Mouse (Mus musculus): Measurements from ENCODE around the gene Olfr1014. TPM values are rescaled to one million over a fixed set of nuclear protein-coding genes. Genes with fewer than 3 reads are reported as not detected.

Gene Olfr1014
- total RNA-seq (2021), result not detected
- not detected in 2 replicates for polyA plus RNA-seq (2012; rRNA removed)
- long read RNA-seq, result 0 reads

- DNase-seq, result no peak
Measured at GRCm38 (mm10) chr2:85772413-85772812, at the start of gene Olfr1014. TSS of gene Olfr1014 (plus strand) at chr2:85772713.

GRCm38 (mm10) chr2:85725793-85726192 is 46.7 kb upstream of the Olfr1014 start:
- peak; percentile 5 for DNase-seq

GRCm38 (mm10) chr2:85753822-85754221 is 18.7 kb upstream of the Olfr1014 start:
- DNase-seq, result no peak

GRCm38 (mm10) chr2:85762666-85763065 is 9.8 kb upstream of the Olfr1014 start, which contains the start of gene Olfr1012:
TSS of gene Olfr1012 (minus strand) at chr2:85762766.
- DNase-seq, result no peak

- DNase-seq, result no peak
Measured at GRCm38 (mm10) chr2:85766798-85767197, 5.7 kb upstream of the Olfr1014 start, which contains the start of gene Olfr1013. TSS of gene Olfr1013 (plus strand) at chr2:85767098.

- DNase-seq, result no peak
Measured at GRCm38 (mm10) chr2:85781717-85782116, 9.2 kb downstream of the Olfr1014 start, which contains the start of gene Olfr1015. TSS of gene Olfr1015 (plus strand) at chr2:85782017.

GRCm38 (mm10) chr2:85792331-85792730 is 19.8 kb downstream of the Olfr1014 start:
- no peak for DNase-seq

- no peak for DNase-seq
Measured at GRCm38 (mm10) chr2:85802444-85802843, 29.9 kb downstream of the Olfr1014 start, which contains the start of gene Olfr1016. TSS of gene Olfr1016 (minus strand) at chr2:85802544.

- DNase-seq, result no peak
Measured at GRCm38 (mm10) chr2:85804501-85804900, 32.0 kb downstream of the Olfr1014 start.

- DNase-seq, result no peak
Measured at GRCm38 (mm10) chr2:85818179-85818578, 45.7 kb downstream of the Olfr1014 start, which contains the start of gene Olfr1018. TSS of gene Olfr1018 (plus strand) at chr2:85818479.

Other genes starting within 250 kb of the Olfr1014 start
- gene Olfr996, start 193.5 kb upstream of the Olfr1014 start, total RNA-seq (2021), result not detected
- 0.13 and 0.16 TPM in 2 replicates for gene Olfr996, start 193.5 kb upstream of the Olfr1014 start, polyA plus RNA-seq (2012; rRNA removed)
- gene Olfr998, start 183.8 kb upstream of the Olfr1014 start, total RNA-seq (2021), result not detected
- gene Olfr998, start 183.8 kb upstream of the Olfr1014 start, polyA plus RNA-seq (2012; rRNA removed), result not detected in 2 replicates
- not detected for gene Olfr1000, start 160.8 kb upstream of the Olfr1014 start, total RNA-seq (2021)
- gene Olfr1000, start 160.8 kb upstream of the Olfr1014 start, polyA plus RNA-seq (2012; rRNA removed), result not detected in 2 replicates
- gene Olfr1002, start 122.0 kb upstream of the Olfr1014 start, total RNA-seq (2021), result not detected
- gene Olfr1002, start 122.0 kb upstream of the Olfr1014 start, polyA plus RNA-seq (2012; rRNA removed), result not detected in 2 replicates
- gene Olfr154, start 108.3 kb upstream of the Olfr1014 start, total RNA-seq (2021), result not detected
- gene Olfr154, start 108.3 kb upstream of the Olfr1014 start, polyA plus RNA-seq (2012; rRNA removed), result not detected in 2 replicates
- gene Olfr1006, start 93.9 kb upstream of the Olfr1014 start, total RNA-seq (2021), result not detected
- not detected in 2 replicates for gene Olfr1006, start 93.9 kb upstream of the Olfr1014 start, polyA plus RNA-seq (2012; rRNA removed)
- not detected for gene Olfr1008, start 83.3 kb upstream of the Olfr1014 start, total RNA-seq (2021)
- gene Olfr1008, start 83.3 kb upstream of the Olfr1014 start, polyA plus RNA-seq (2012; rRNA removed), result not detected in 2 replicates
- gene Olfr1009, start 57.3 kb upstream of the Olfr1014 start, total RNA-seq (2021), result under 1 TPM in 1 of 2 experiments, not detected in 1; 0.07 TPM
- not detected in 2 replicates for gene Olfr1009, start 57.3 kb upstream of the Olfr1014 start, polyA plus RNA-seq (2012; rRNA removed)
- not detected for gene Olfr1012, start 9.9 kb upstream of the Olfr1014 start, total RNA-seq (2021)
- not detected in 2 replicates for gene Olfr1012, start 9.9 kb upstream of the Olfr1014 start, polyA plus RNA-seq (2012; rRNA removed)
- gene Olfr1013, start 5.6 kb upstream of the Olfr1014 start, total RNA-seq (2021), result under 1 TPM in 1 of 2 experiments, not detected in 1; 0.21 TPM
- gene Olfr1013, start 5.6 kb upstream of the Olfr1014 start, polyA plus RNA-seq (2012; rRNA removed), result not detected in 2 replicates
- gene Olfr1015, start 9.3 kb downstream of the Olfr1014 start, total RNA-seq (2021), result not detected
- gene Olfr1015, start 9.3 kb downstream of the Olfr1014 start, polyA plus RNA-seq (2012; rRNA removed), result not detected in 2 replicates
- not detected for gene Olfr1016, start 29.8 kb downstream of the Olfr1014 start, total RNA-seq (2021)
- not detected in 2 replicates for gene Olfr1016, start 29.8 kb downstream of the Olfr1014 start, polyA plus RNA-seq (2012; rRNA removed)
- gene Olfr1018, start 45.8 kb downstream of the Olfr1014 start, total RNA-seq (2021), result not detected
- not detected in 2 replicates for gene Olfr1018, start 45.8 kb downstream of the Olfr1014 start, polyA plus RNA-seq (2012; rRNA removed)
- not detected for gene Olfr1019, start 72.8 kb downstream of the Olfr1014 start, total RNA-seq (2021)
- not detected in 2 replicates for gene Olfr1019, start 72.8 kb downstream of the Olfr1014 start, polyA plus RNA-seq (2012; rRNA removed)
- not detected for gene Olfr1020, start 74.3 kb downstream of the Olfr1014 start, total RNA-seq (2021)
- gene Olfr1020, start 74.3 kb downstream of the Olfr1014 start, polyA plus RNA-seq (2012; rRNA removed), result not detected in 2 replicates
- not detected for gene Olfr1022, start 95.9 kb downstream of the Olfr1014 start, total RNA-seq (2021)
- gene Olfr1022, start 95.9 kb downstream of the Olfr1014 start, polyA plus RNA-seq (2012; rRNA removed), result not detected in 2 replicates
- not detected for gene Olfr1023, start 112.9 kb downstream of the Olfr1014 start, total RNA-seq (2021)
- gene Olfr1023, start 112.9 kb downstream of the Olfr1014 start, polyA plus RNA-seq (2012; rRNA removed), result not detected in 2 replicates
- gene Olfr1024, start 132.3 kb downstream of the Olfr1014 start, total RNA-seq (2021), result not detected
- not detected in 2 replicates for gene Olfr1024, start 132.3 kb downstream of the Olfr1014 start, polyA plus RNA-seq (2012; rRNA removed)
- gene Olfr1025-ps1, start 142.5 kb downstream of the Olfr1014 start, total RNA-seq (2021), result not detected
- not detected in 2 replicates for gene Olfr1025-ps1, start 142.5 kb downstream of the Olfr1014 start, polyA plus RNA-seq (2012; rRNA removed)
- gene Olfr1026, start 148.8 kb downstream of the Olfr1014 start, total RNA-seq (2021), result not detected
- not detected in 2 replicates for gene Olfr1026, start 148.8 kb downstream of the Olfr1014 start, polyA plus RNA-seq (2012; rRNA removed)
- not detected for gene Olfr1028, start 177.7 kb downstream of the Olfr1014 start, total RNA-seq (2021)
- not detected in 2 replicates for gene Olfr1028, start 177.7 kb downstream of the Olfr1014 start, polyA plus RNA-seq (2012; rRNA removed)
- gene Olfr1029, start 201.2 kb downstream of the Olfr1014 start, total RNA-seq (2021), result not detected
- 0.09 TPM in 1 of 2 replicates, not detected in the other for gene Olfr1029, start 201.2 kb downstream of the Olfr1014 start, polyA plus RNA-seq (2012; rRNA removed)
- under 1 TPM in 1 of 2 experiments, not detected in 1; 0.09 TPM for gene Olfr1030, start 206.6 kb downstream of the Olfr1014 start, total RNA-seq (2021)
- gene Olfr1030, start 206.6 kb downstream of the Olfr1014 start, polyA plus RNA-seq (2012; rRNA removed), result not detected in 2 replicates
- not detected for gene Olfr1031, start 217.6 kb downstream of the Olfr1014 start, total RNA-seq (2021)
- not detected in 2 replicates for gene Olfr1031, start 217.6 kb downstream of the Olfr1014 start, polyA plus RNA-seq (2012; rRNA removed)
- not detected for gene Olfr1032, start 232.8 kb downstream of the Olfr1014 start, total RNA-seq (2021)
- gene Olfr1032, start 232.8 kb downstream of the Olfr1014 start, polyA plus RNA-seq (2012; rRNA removed), result not detected in 2 replicates
- 1 to 10 TPM; 3.4 to 4.4 TPM for gene Olfr1033, start 247.9 kb downstream of the Olfr1014 start, total RNA-seq (2021)
- 0.19 and 0.42 TPM in 2 replicates for gene Olfr1033, start 247.9 kb downstream of the Olfr1014 start, polyA plus RNA-seq (2012; rRNA removed)

All from adrenal gland, adult 2 months (tissue).